Mouse (Mus musculus) bone marrow macrophage, adult 2 months (primary cell): ENCODE measurements around the gene Prkag1. TPM values are rescaled to one million over a fixed set of nuclear protein-coding genes. Genes with fewer than 3 reads are reported as not detected.

Experiments used
- H3K27ac ChIP-seq: 2 replicates; pipeline ENCODE4 v1.5.1; 2012; ENCODE audit warnings: low read depth, low read length; ENCODE audit not compliant: insufficient read depth
- H3K4me1 ChIP-seq: 2 replicates; pipeline ENCODE4 v1.6.1; 2012; ENCODE audit warnings: low read length; ENCODE audit not compliant: control insufficient read depth, insufficient read depth
- H3K4me3 ChIP-seq: 2 replicates; pipeline ENCODE4 v1.5.1; 2012; ENCODE audit warnings: mild to moderate bottlenecking, low read length, moderate library complexity; ENCODE audit not compliant: insufficient read depth
- CTCF ChIP-seq: IDR thresholded peaks from 2 replicates; pipeline ENCODE4 v1.5.1; 2012; ENCODE audit warnings: low read depth, mild to moderate bottlenecking, low read length, moderate library complexity
- POLR2A ChIP-seq: IDR thresholded peaks from 2 replicates; pipeline ENCODE4 v1.6.1; 2012; ENCODE audit warnings: mild to moderate bottlenecking, low read depth, low read length, borderline replicate concordance
- polyA plus RNA-seq: library from polyadenylated mRNA; stranded (reverse); fragments of >200 nt; gene quantifications from 2 replicates; pipeline ENCODE4 v1.2.4, GENCODE M21; 2012; ENCODE audit not compliant: missing spikeins, insufficient read depth, insufficient read length

The Prkag1 gene
- polyA plus RNA-seq, 1 experiment = 82.3 TPM

DNA sequence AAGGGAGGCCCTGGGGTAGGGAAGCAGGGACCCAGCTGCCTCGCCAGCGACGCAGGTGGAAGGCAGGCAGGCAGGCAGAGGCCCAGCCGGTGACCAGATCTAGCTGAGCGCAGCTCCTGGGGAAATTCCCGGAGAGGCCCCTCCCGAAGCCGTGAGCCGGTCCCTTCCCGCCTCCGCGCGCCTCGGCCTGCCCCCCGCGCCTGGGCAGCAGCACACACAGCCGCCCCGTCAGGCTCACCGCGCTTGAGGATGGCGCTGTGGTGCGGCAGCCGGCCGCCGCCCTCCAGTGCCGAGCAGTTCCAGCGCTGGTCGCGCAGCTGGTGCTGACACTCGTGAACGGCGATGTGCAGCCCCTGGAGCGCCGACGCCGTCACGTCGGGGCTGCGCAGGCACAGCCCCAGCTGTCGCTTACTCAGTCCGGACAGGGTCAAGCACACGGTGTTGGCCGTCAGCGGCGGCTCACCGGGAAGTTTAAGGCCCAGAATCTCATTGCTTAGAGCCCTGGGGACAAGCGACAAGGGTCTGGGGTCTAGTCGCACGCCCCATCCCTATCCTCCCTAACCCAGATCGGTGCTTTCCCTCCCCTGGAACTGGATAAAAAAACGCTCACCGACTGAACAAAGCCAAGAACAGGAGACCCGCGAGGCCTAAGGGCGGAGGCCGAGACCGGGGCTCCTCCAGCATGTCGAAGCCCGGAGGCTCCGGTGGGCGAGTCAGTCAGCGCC, 54.9 kb downstream of the Prkag1 start:
- Histone ChIP-seq H3K27ac (no peak overlapping the region), H3K4me3 (peak overlapping the region; percentile 23; the same call in 1 of the 2 replicates), H3K4me1 (0 out of 2 replicates have a peak, but pooled peaks cover 3% of the 10 kb centered on the region)

DNA sequence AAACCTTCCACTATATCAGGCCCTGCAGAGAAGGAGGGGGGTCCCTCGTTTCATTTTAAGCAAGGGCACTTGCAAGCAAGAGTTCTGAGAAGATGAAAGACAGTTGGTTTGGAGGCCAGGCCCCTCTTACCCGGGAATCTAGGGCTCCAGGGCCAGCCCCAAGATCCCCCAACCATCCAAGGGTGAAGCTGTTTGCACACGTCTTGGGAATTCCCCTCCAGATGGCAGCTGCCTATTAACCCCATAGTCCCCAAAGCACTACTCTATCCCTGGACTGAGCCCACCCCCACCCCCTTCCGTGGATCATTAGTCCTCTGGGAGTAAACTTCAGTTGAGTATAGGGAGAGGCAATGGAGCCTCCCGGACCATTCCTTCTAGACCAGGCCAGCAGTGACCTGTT, 55.8 kb downstream of the Prkag1 start:
- H3K27ac ChIP-seq = no peak overlapping the region
- no peak overlapping the region for H3K4me3 ChIP-seq
- H3K4me1 ChIP-seq = 0 out of 2 replicates have a peak, but pooled peaks cover 3% of the 10 kb centered on the region
- TF ChIP-seq POLR2A (no peak), CTCF (no peak)

More for the DNA sequence above, 54.9 kb downstream of the Prkag1 start:
- TF ChIP-seq CTCF = no peak
- no peak for TF ChIP-seq POLR2A

DNA sequence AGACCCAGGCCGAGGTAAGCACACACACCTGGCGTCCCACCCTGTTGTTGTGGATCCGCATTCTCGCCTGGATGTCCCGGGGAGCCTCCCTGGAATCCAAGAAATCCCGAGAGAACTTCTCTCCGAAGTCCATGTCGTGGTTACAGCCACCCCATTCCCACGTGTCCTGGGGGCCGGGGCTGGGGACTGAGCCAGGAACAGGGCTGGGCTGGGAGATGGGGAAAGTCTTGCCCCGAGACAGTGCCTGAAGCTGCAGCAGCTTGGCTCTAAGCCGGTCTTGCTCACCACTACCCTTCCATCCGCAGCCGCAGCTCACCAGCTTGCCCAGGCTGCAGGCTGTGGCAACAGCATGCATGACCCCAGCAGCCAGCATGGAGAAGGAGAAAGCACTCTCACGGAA, 57.2 kb downstream of the Prkag1 start:
- Histone ChIP-seq H3K27ac (no peak overlapping the region), H3K4me1 (0 out of 2 replicates have a peak, but pooled peaks cover 3% of the 10 kb centered on the region), H3K4me3 (no peak overlapping the region)
- no peak for TF ChIP-seq CTCF
- no peak for TF ChIP-seq POLR2A

DNA sequence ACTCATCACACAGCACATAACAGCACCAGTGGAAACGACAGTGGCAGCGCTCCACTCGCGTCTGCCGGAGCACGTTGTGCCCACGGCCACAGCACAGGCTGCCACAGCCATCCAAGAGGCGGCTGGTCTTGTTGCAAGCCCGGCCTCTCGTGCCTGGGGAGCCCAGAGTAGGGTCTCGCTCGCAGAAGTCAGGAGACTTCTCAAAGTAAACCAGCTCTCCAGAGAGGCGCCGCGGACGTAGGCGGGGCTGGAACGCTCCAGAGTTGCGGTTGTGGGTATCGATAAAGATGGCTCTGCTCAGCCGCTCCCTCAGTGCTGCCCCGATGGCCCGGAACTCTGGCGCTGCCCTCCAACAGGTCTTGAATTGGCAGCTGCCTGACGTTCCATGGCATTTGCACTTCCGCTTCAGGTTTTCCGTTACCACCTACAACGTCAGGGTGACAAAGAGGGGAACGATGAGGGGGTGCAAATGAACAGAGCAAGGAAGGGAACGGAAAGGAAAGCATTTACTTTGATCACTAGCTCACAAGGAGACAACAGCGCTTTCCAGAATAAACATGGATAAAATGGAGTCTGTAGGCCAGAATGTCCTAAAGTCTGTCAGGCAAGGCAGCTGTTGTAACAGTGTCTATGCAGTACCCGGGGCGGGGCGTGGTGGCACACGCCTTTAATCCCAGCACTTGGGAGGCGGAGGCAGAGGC, 58.7 kb downstream of the Prkag1 start:
- no peaks in the 10 kb centered on the region for H3K4me1 ChIP-seq
- peak overlapping the region; percentile 39 for H3K4me3 ChIP-seq
- no peak for TF ChIP-seq CTCF
- no peak overlapping the region for H3K27ac ChIP-seq

DNA sequence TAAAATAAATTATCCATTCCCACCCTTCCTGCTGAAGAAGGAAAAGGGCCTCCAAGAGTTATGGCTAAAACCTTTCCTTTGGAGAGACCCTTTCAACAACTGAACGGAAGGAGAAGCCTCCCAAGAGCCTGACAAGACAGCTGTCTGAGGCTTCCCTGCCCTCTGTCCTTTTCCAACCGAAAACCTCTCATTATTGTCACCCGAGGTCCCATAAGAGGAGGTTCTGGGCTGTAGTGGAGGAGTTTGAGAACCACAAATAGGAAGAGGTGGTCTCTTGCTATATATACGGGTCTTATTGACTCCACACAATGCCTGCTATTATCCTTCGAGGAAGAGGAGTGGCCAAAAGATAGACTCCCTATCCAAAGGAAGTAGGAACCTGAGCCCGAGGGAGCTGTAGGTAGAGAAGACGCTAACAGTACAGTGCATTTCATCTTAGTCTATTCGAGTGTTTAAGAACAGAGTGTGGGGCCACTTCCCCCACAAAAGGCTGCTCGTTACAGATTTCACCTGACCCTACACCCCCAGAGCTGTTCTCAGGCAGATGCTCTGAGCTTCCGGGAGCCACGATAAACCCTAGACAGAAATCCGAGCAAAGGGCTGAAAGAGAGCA, 59.4 kb downstream of the Prkag1 start:
- no peak overlapping the region for H3K27ac ChIP-seq
- H3K4me1 ChIP-seq = no peaks in the 10 kb centered on the region
- no peak for TF ChIP-seq CTCF
- TF ChIP-seq POLR2A = no peak
- peak overlapping the region; percentile 39 for H3K4me3 ChIP-seq

DNA sequence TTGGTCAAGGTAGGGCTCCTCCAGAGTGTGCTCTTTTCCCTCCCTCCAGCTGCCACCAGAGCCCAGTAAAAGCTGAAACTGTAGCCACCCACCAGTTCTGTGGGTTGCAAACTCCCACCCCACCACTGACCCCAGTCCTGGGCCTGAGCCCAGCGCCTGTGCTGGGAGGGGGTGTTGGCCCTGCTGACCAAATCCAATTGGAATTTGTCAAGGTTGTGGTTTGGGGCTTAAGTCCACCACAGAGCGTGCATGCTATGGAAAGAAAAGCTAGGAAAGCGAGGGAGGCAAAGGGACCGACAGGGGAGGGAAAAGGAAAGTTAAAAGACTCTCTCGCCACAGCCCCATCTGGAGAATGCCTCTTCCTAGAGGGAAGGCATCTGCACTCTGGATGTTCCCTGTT, 63.1 kb downstream of the Prkag1 start:
- no peak overlapping the region for H3K4me3 ChIP-seq
- TF ChIP-seq POLR2A (no peak), CTCF (no peak)
- no peak overlapping the region for H3K27ac ChIP-seq
- peaks cover 2% of the 10 kb centered on the region; the same call in 1 of the 2 replicates for H3K4me1 ChIP-seq

DNA sequence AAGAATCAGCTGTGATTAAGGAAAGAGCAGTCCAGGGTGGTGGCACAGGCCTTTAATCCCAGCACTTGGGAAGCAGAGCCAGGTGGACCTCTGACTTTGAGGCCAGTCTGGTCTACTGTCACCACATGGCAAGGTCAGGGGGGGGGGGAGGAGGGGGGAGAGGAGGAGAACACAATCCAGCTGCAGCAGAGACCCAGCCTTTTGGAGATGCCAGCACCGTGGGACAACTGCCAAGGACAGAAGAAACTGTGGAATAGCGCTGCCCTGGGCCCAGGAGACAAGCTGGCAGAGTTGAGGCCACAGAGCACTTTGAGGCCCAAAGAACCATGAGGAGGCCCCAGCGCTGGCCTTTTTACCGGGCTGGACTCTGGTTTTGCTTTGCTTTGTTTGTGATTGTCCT, 65.4 kb downstream of the Prkag1 start:
- no peak overlapping the region for H3K4me3 ChIP-seq
- TF ChIP-seq POLR2A = no peak
- no peak for TF ChIP-seq CTCF
- peaks cover 9% of the 10 kb centered on the region for H3K4me1 ChIP-seq
- no peak overlapping the region for H3K27ac ChIP-seq

Other genes with a start within 250 kb of the Prkag1 start
- 0.35 and 0.72 TPM in 2 replicates for gene Adcy6, start 221.4 kb downstream of the Prkag1 start, polyA plus RNA-seq
- gene Cacnb3, start 200.7 kb downstream of the Prkag1 start, polyA plus RNA-seq = 0.88 and 1.3 TPM in 2 replicates
- gene Ddx23, start 168.6 kb downstream of the Prkag1 start, polyA plus RNA-seq = 83.1 and 84.9 TPM in 2 replicates
- gene Rnd1, start 154.1 kb downstream of the Prkag1 start, polyA plus RNA-seq = 1.1 TPM in 2 replicates
- gene Ccdc65, start 123.3 kb downstream of the Prkag1 start, polyA plus RNA-seq = not detected in 2 replicates
- 0.93 TPM in 1 of 2 replicates, not detected in the other for gene Fkbp11, start 103.3 kb downstream of the Prkag1 start, polyA plus RNA-seq
- 93.8 and 103 TPM in 2 replicates for gene Arf3, start 68.3 kb downstream of the Prkag1 start, polyA plus RNA-seq
- gene Wnt10b, start 53.4 kb downstream of the Prkag1 start, polyA plus RNA-seq = not detected in 2 replicates
- not detected in 2 replicates for gene Wnt1, start 41.7 kb downstream of the Prkag1 start, polyA plus RNA-seq
- gene Ddn, start 22.0 kb downstream of the Prkag1 start, polyA plus RNA-seq = not detected in 2 replicates
- 69.1 and 75.3 TPM in 2 replicates for gene Kmt2d, start 39.7 kb upstream of the Prkag1 start, polyA plus RNA-seq
- 9.8 and 11.8 TPM in 2 replicates for gene Rhebl1, start 63.0 kb upstream of the Prkag1 start, polyA plus RNA-seq
- not detected in 2 replicates for gene Dhh, start 67.0 kb upstream of the Prkag1 start, polyA plus RNA-seq
- gene Lmbr1l, start 86.7 kb upstream of the Prkag1 start, polyA plus RNA-seq = 22.0 and 25.7 TPM in 2 replicates
- 872 and 1,013 TPM in 2 replicates for gene Tuba1b, start 103.0 kb upstream of the Prkag1 start, polyA plus RNA-seq
- not detected in 2 replicates for gene Gm49450, start 122.0 kb upstream of the Prkag1 start, polyA plus RNA-seq
- 36.4 and 43.3 TPM in 2 replicates for gene Tuba1a, start 122.2 kb upstream of the Prkag1 start, polyA plus RNA-seq
- gene Tuba1c, start 198.4 kb upstream of the Prkag1 start, polyA plus RNA-seq = 134 and 173 TPM in 2 replicates
- gene Prph, start 223.7 kb upstream of the Prkag1 start, polyA plus RNA-seq = not detected in 2 replicates
- 15.6 and 18.3 TPM in 2 replicates for gene Troap, start 243.1 kb upstream of the Prkag1 start, polyA plus RNA-seq